ENCODE assay signal across 10 mouse cellular contexts in genomic region chr2:157989946-157990345, GRCm38 (mm10). TPM values are rescaled to one million over a fixed set of nuclear protein-coding genes. Genes with fewer than 3 reads are reported as not detected.
DNase-seq lines count a peak whose midpoint lies in the region; TF ChIP-seq lines count a peak whose summit lies in the region.
"Had no signal": no experiment of that assay in that cellular context is flagged by ENCODE, and none has a peak within 500 bp of the region (broad histone marks: within the 10 kb centered on the region; RNA-seq: fewer than 3 reads in every experiment).

No protein-coding gene starts in this region.

- peak; percentile 52 for TF ChIP-seq CTCF in kidney, adult 2 months (conservative IDR thresholded peaks at IDR 0.05; ENCODE audit: insufficient read depth, insufficient read length, low read depth, low read length)

- H3K4me1 ChIP-seq in kidney, adult 2 months (ENCODE audit: control insufficient read depth, insufficient read depth, low read length) = no peaks in the 10 kb centered on the region

- no peak overlapping the region for H3K4me3 ChIP-seq in kidney, adult 2 months (ENCODE audit: insufficient read depth, low read depth, low read length)
- H3K4me3 ChIP-seq: heart, embryonic 13.5 days; limb, embryonic 13.5 days had no signal

- peak; percentile 25 for DNase-seq in kidney, adult 2 months
- DNase-seq in kidney, postnatal 10 days = no peak
- peak; percentile 41 for DNase-seq in A20 (ENCODE audit: low read depth, low spot score)
- peak; percentile 25 for DNase-seq in ES-CJ7 (ENCODE audit: low read depth, low spot score)
- DNase-seq in kidney, postnatal 4 days = peak; percentile 16 to 37
- DNase-seq in urinary bladder, adult 18-20 months (ENCODE audit: low spot score in 2 of 2) = no peak
- DNase-seq in frontal cortex, postnatal 10 days (ENCODE audit: low spot score in 2 of 2) = no peak
- DNase-seq: cerebellum, adult 9-10 months had no signal

- WGBS in kidney, adult 2 months = 48% methylated on average over 2 of the region's 2 CpGs

- TF ChIP-seq POLR2A in kidney, adult 2 months (IDR thresholded peaks at IDR 0.05; ENCODE audit: low read depth, low read length) = no peak

- H3K27ac ChIP-seq in kidney, adult 2 months (ENCODE audit: insufficient read depth, low read depth, low read length) = no peak overlapping the region
- H3K27ac ChIP-seq: heart, embryonic 13.5 days had no signal

- H3K27me3 ChIP-seq in kidney, adult 2 months (replicated peaks; ENCODE audit: control insufficient read depth, insufficient read depth, low read length) = no peaks in the 10 kb centered on the region
- H3K27me3 ChIP-seq: heart, embryonic 13.5 days; limb, embryonic 13.5 days had no signal

- H3K36me3 ChIP-seq in kidney, adult 2 months (ENCODE audit: control insufficient read depth, insufficient read depth, low read length) = no peaks in the 10 kb centered on the region; the same call in 1 of the 2 replicates

RNA-seq across cellular contexts. Expression of gene Tti1, which starts 38.3 kb away (rescaled TPM):
- 15.6 and 16.3 TPM in 2 replicates for polyA plus RNA-seq in kidney, adult 2 months (2012; rRNA removed)

RNA-seq across cellular contexts. Expression of gene Rprd1b, which starts 38.4 kb away (rescaled TPM):
- 17.5 and 18.6 TPM in 2 replicates for polyA plus RNA-seq in kidney, adult 2 months (2012; rRNA removed)

Comparison
In these comparisons a context has a peak if more than half of its experiments do, and no peak if none do; other contexts are left out.
1. DNase-seq: peak in kidney, adult 2 months (single experiment), A20 (single experiment), ES-CJ7 (single experiment) and kidney, postnatal 4 days (2 of 2); none in kidney, postnatal 10 days (single experiment), urinary bladder, adult 18-20 months (0 of 2) and frontal cortex, postnatal 10 days (0 of 2).